Mouse (Mus musculus) megakaryocyte, embryonic 14.5 days (primary cell): ENCODE data around the gene Dnmt3c.

ENCODE experiments used
- FLI1 ChIP-seq: IDR thresholded peaks from 2 replicates; pipeline ENCODE4 v1.6.1; 2012; ENCODE audit warnings: low read length, inconsistent platforms, mixed read lengths
- GATA1 ChIP-seq: IDR thresholded peaks from 3 replicates; pipeline ENCODE4 v1.6.1; 2012; ENCODE audit warnings: mixed read lengths, low read length, inconsistent platforms, borderline replicate concordance

DNA sequence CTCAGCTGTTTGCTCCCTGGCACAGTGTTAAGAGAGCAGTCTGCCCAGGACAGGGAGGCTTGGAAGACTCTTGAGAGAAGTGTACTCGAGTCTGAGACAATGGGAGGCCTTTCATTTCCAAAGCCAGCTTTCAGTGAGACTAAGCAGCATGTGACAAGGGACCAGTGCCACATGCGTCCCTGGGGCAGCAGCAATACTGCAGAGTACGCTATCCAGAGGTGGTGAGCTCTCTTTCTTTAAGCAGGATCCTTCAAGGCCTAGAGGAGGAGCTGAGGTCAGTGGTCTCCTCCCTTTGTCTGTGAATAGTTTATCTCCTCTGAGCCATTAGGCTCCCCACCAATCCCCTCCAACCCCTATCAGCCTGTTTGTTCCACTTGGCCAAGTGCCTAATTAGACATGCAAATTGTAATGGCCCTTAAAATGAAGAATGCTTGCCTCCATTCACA, 16.2 kb downstream of the Dnmt3c start:
- TF ChIP-seq FLI1 = no peak
- TF ChIP-seq GATA1 = no peak
